Mouse (Mus musculus): ENCODE data around the gene Mapk3. TPM values are rescaled to one million over a fixed set of nuclear protein-coding genes. Genes with fewer than 3 reads are reported as not detected.
A peak's percentile ranks its signal among the peaks of the same experiment; 100 is the strongest.
"Not testable (repeated sequence)": the region's sequence is repeated elsewhere in the genome, so short reads cannot be mapped to it uniquely, and the experiment has no call there.

Mapk3 gene
- total RNA-seq, 2 experiments from 2014 or later = 16.2 to 20.7 TPM

DNA sequence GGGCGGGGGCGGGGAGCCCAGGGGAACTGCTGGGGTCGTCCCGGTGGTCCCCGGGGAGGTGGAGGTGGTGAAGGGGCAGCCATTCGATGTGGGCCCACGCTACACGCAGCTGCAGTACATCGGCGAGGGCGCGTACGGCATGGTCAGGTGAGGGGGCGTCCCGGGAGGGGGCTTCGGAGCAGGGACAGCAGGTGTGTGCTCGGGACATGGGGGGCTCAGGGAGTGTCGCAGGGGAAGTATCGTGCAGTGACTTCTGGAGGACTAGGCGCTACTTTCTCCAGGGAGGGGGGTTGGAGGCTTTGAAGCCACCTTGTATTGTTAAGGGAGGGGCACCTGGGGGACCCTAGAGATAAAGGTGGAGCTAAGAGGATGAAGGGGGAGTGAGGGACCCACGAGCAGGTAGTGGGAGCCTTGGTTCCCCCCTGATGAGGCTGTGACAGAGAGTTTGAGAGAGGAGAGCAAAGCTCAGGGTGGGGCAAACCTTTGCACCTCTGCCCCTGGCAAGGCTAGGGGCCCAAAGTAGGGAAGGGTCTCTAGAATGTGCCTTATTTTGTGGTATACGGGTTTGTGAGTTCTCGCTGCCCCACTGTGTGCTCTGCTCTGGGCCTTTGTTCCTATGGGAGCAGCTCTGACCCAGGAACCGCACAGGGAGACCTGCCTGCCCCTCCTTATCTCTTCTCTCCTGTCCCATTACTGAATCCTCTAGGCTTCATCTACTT, 430 bp downstream of the Mapk3 start:
- DNase-seq (ENCODE audit: low spot score) = no peak

DNA sequence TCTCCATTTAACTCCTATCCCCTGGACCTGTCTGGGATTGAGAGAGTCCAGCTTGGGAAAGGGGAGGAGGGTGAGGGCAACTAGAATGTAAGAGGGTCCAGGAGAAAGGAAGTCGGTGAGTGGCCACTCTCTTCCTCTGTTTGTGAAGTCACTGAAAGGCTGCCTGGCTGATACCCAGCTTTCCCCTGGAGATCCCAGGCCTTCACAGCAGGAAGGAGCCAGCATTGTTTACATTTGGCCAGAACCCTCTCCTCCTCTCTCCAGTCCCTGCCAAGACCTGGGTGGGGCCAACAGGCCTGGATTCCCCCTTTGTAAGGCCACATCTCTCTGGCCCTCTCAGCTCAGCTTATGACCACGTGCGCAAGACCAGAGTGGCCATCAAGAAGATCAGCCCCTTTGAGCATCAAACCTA, 996 bp downstream of the Mapk3 start:
- peak; percentile 72 for DNase-seq (ENCODE audit: low spot score)

DNA sequence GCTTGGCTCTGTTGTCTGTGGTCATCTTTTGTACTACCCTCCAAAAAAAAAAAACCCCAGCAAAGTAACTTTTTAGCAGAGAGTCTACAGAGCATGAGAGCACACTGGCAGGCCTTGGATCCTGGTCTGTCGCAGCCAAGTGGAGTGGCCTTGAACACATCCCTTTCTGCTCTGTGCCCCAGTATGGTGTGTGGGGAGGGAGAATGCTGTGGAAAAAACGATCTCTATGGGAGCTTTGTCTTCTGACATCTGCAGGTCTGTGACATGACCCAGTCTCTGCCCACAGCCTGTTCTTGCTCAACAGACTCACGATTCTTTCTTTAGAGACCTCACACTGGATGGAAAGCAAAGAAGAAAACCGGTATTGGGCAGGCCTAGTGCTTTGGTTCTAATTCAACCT, 1.6 kb downstream of the Mapk3 start:
- no peak for DNase-seq (ENCODE audit: low spot score)

DNA sequence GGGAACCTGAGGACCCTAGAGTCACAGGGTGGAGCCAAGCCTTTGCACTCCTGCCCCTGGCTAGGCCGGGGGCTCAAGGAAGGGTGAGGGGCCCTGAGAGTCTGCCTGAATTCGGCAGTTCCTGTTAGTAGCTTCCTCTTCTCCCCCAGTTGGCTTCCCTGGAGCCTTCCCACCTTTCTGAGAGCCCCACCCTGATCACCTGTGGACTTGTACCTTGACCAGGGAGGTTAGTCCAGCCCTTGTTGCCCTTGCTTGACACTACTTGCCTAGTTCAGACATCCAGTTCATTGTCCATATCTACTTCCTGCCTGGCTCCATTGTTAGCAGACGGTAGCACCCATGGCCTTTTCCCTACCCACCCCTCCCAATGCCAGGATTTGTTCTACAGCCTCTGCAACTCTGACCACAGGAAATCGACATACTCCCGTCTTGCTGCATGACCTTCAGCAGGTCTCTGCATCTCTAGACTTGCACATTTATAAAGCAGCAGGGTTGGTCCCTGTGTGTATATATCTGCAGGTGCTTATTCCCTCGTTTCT, 2.2 kb downstream of the Mapk3 start:
- DNase-seq (ENCODE audit: low spot score) = no peak

DNA sequence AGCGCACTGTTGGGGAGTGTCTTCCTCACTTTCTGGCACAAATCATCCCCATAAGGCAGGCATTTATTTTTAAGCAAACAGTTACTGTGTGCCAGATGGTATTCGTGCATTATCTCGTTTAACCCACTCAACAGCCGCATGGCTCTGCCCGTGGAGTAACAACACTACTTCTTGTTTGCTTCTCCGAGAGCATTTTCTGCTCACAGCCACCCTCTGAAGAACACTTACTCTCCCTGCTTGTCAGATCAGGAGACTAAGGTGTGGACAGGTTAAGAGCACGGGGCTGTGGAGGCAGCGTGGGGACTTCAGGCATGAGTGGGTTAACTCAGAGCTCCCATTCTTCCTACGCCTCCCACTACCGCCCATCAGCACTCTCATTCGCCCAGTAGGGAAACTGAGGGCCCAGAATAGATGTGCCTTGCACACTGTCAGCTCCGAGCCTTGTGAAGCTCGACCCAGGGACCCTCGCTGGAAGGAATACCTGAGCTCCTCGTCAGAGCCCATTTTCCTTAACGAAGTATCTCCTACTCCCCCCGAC, 3.1 kb downstream of the Mapk3 start:
- DNase-seq (ENCODE audit: low spot score) = no peak

DNA sequence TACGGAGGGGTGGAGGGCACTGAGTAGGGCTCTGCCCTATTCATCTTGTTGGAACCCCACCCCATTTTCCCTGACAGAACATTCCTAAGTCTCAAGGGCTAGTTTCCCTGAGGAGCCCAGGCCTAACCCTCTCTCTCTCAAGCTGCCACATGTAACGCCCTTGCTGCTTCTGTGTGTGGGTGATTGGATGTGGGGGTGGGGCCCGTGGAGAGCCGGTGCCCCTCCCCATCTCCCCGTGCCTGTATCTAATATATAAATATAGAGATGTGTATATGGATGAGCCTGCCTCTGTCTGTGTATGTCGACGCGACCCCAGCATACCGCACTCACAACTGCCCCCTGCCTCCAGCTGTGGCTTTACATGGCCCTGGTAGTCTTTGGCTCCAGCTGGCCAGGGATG, 6.1 kb downstream of the Mapk3 start:
- DNase-seq (ENCODE audit: low spot score) = no peak

DNA sequence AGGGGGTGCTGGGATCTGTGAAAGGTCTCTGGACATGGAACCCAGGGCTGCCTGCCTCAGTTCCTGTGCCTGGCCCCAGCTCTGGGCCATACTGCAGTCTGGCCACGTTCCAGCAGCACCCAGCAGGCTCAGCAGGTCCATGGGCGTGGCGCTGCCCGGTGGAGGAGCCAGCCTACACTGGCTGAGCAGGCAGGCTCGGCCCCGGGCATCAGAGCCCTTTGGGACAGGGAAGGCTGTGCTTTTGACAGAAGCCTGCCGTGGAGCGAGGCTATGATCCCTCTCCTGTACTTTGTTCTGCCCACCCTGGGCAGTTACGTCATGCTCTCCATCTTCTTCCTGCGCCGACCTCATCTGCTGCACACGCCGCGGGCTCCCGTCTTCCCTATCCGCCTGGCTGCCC, 6.8 kb downstream of the Mapk3 start, which contains the start of gene Gdpd3:
Gene Gdpd3, plus strand, starts transcription at position 134 of the 400 bp plus-strand sequence.
- DNase-seq (ENCODE audit: low spot score) = no peak

DNA sequence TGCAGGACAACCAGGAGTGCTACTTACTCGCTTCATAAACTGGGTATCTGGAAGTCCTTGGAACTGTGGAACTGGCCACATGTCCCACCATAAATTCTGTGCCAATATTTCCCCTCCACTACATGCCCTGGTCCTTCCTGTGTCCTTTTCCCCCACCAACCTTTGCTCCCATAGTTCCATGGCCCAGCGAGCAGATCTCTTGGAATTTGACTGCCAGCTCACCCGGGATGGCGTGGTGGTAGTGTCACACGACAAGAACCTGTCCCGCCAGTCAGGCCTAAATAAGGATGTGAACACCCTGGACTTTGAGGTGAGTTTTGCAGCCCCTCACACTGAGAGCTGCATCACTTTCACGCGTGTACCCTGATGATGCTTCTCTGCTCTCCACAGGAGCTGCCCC, 7.6 kb downstream of the Mapk3 start:
- DNase-seq (ENCODE audit: low spot score) = no peak

DNA sequence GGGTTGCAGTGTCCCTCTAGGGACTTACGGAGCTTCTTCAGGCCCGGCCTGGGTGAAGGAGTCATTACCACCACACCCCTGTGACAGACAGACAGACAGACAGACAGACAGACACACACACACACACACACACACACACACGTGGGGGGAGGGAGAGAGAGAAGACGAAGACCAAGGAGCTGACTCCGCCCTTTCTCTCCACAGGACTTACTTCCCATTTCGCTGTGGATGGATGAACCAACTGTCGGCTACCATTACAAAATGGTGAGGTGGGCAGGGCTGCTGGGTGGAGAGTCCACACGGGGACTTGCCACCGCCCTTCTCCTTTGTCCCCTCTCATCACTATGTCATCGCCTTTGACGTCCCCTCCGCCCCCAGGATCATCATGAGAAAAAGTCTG, 11.4 kb downstream of the Mapk3 start:
- no peak for DNase-seq (ENCODE audit: low spot score)

DNA sequence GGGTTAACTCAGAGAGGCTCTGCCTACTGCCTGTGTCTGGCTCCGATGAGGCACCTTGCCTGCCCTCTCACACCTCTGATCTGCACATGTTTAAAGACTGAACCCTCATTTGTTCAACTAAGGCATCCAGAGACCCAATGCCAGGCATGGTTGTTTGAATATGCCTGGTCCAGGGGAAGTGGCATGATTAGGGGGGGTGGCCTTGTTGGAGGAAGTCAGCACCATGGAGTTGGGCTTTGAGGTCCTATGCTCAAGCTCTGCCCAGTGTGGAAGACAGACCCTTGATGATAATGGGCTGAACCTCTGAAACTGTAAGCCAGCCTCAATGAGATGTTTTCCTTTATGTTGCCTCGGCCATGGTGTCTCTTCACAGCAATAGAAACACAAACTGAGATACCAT, 13.9 kb downstream of the Mapk3 start:
- no peak for DNase-seq (ENCODE audit: low spot score)

DNA sequence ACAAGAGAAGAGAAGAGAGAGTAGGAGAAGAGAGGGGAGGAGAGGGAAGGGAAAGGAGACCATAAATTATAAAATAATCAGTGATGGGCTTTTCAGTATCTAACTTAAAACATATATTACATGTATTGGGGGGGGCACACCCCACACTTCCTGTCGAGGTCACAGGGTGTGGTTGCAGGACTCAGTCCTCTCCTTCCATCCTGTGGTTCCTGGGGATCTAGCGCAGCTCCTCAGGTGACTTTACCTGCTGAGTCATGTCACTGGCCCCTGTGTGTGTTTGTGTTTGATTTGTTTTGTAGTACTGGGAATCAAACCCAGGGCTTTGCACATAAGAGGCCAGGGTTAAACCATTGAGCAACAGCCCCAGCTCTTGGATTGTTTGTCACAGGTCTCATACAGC, 15.1 kb downstream of the Mapk3 start:
- no peak for DNase-seq (ENCODE audit: low spot score)

DNA sequence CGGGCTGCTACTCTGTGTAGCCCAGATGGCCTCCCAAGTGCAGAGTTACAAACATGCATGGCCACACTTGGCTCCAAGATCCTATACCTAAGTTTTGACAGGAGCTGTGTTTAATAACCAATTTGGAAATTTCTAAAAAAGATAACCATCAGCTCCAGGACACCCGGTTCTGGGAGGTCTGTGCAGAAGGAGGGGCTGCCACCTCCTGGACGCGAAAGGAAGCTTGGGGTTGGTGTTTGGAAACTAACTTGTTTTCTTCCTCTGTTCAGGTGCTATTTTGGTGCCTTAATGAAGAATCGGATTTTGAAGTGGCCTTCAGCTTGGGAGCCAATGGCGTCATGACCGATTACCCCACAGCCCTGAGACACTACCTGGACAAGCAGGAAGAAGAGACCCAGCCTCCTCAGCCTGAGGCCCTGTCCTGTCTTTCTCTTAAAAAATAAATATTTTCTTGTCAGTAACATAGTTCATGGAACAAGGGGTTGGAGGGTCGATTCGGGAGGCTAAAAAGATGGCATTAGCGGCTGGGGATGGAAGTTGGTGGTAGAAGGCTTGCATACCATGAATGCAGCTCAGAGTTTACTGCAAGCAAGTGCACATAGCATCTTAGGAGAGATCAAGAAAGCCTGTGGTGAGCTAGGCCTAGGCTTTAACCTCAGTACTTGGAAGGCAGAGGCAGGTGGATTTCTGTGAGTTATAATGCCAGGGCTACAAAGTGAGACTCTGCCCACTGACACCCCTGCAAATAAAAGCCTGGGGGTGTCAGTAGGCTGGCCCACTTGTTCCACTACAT, 16.0 kb downstream of the Mapk3 start:
- DNase-seq (ENCODE audit: low spot score) = no peak

DNA sequence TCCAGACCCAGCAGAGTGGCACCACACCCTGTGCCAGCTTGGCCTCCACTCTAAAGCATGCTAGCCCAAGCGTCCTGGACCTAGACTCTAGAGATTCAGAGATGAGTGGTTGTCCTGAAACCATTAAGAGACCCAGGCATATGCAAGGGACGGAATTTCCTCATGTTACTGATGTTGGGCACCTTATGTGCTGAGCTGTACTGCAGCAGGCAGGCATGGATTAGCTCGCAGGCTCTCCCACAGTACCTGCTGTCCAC, 16.5 kb downstream of the Mapk3 start:
- DNase-seq (ENCODE audit: low spot score) = no peak

DNA sequence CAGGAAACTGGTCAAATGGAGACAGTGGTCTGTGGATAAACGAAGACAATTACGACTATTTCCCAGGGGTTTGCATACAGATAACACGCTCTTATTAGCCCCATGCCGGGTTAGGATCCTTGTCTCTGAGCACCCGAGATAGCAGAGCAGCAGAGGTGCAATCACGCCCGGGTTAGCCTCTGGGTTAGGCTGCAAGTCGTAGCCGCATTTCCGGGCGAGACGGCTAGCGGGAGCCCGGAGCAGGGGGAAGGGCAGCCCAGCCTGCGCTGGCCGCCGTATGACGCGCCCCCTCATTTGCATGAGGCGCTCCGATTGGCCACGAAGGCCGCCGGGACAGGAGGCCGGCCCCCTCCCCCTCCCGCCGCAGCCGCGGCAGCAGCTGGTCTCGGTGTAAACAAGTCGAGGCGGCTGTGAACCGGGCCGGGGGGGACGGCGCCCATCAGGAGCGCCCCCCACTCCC, 17.2 kb downstream of the Mapk3 start, which contains the start of gene Ypel3:
Gene Ypel3, plus strand, starts transcription at position 358 of the 460 bp plus-strand sequence.
- peak; percentile 95 for DNase-seq (ENCODE audit: low spot score)

DNA sequence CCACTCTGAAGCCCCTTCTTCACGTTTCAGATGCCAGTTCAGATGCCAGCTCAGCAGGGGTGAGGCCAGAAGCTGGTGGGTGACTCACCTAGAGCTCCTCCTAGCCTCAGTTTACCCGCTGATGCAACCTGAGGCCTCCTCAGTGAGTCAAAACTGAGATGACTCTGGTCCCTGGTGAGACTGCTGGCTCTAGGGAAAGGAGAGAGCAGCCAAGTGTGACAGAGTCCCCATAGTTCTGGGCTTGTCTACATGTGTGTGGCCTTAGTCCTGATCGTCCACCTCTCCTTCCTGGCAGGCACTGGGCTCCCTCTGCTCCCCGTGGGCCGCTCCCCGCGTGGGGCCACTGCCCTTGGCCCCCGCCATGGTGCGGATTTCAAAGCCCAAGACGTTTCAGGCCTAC, 18.1 kb downstream of the Mapk3 start:
- DNase-seq (ENCODE audit: low spot score) = peak; percentile 36

DNA sequence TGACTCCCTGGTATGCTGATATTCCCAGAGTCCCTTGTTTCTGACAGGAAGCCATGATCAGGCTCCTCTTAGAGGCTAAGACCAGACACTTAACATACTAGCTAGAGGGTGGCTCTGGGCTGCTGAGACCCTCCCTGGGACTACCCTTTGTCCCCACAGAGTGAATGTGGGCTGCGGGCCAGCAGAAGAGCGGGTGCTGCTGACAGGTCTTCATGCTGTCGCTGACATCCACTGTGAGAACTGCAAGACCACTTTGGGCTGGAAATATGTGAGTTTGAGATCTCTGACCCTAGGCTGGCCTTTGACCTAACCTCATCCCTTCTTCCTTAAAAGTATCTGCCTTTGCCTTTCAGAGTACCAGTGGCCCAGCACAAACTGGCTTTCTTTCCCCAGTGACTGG, 18.7 kb downstream of the Mapk3 start:
- no peak for DNase-seq (ENCODE audit: low spot score)

DNA sequence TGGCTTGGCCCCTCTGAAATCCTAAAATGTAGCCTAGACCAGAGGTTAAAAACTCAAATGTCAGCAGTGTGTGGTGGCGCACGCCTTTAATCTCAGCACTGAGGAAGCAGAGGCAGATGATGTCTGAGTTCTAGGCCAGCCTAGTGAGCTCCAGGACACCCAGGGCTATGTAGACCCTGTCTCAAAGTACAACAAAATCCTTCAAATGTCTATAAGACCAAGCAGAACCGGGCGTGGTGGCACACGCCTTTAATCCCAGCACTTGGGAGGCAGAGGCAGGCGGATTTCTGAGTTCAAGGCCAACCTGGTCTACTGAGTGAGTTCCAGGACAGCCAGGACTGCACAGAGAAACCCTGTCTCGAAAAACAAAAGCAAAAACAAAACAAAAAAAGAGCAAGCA, 19.7 kb downstream of the Mapk3 start:
- DNase-seq (ENCODE audit: low spot score) = not testable (repeated sequence)

DNA sequence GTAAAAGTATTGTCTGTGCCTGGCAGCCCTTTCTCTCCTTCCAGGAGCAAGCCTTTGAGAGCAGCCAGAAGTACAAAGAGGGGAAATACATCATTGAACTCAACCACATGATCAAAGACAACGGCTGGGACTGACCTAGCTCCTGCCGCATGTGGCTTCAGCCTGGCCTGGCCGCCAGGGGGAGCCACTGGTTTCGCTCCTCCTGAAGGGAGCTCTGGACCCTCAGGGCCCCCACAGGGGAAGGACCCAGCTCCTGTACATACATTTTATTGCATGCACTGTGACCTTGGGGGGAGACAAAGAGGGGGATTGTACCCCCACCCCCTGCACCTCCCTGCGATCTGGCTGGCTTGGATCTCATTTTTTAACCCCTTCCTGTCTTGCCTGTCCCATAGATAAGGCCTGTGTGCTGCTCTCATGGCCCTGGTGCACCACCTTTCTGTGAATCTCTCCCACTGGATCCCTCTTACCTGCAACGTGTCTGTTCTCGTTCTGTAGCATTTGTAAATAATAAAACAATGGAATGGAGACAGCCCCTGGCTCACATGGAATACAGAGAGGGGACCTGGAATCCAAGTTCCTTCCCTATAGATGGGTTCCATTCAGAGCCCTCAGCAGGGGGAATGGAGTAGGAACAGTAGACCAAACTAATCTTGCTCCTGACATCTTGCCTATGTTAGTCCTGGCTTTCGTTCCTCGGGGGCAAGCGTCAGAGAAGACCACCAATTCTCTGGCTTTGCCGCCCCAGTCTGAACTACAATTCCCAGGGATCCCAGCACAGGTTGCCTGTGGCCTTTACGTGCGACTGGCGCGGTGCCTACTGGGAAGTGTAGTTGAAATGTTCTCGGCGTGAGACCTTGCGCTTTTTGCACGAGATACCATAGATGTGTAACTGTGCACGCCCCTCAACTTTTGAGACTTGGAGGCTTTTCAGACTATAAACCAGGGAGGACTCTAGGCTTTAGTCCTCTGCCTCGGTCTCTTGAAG, 20.9 kb downstream of the Mapk3 start:
- DNase-seq (ENCODE audit: low spot score) = peak; percentile 84

DNA sequence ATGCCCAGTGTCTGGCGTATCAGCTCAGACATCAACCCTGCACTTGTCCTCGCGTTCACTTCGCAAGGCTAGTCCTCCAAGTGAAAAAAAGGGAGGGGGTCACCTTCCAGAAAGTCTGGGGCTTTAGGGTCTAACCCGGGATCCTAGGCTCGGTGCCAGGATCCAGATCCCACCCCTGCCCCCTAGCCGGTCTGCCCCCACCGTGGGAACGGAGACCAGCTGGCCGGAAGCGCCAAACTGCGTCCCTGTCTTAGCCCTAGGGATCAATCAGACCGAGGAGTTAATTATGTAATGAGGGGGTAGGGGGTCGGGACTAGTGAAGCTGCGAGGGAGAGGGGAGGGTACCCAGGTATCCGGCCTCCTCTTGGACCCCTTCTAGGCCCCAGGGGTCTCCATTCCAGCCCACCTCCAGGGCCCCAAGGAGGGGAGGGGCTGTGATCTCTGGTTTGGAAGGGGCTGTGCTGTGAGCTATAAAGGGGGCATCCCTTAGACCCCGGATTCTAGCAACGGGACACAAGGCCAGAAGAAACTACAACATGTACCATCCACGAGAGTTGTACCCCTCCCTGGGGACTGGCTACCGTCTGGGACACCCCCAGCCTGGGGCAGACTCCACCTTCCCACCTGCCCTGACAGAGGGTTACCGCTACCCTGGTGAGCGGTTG, 21.7 kb downstream of the Mapk3 start, which contains the start of gene Tbx6:
Gene Tbx6, plus strand, starts transcription at position 513 of the 665 bp plus-strand sequence.
- no peak for DNase-seq (ENCODE audit: low spot score)

DNA sequence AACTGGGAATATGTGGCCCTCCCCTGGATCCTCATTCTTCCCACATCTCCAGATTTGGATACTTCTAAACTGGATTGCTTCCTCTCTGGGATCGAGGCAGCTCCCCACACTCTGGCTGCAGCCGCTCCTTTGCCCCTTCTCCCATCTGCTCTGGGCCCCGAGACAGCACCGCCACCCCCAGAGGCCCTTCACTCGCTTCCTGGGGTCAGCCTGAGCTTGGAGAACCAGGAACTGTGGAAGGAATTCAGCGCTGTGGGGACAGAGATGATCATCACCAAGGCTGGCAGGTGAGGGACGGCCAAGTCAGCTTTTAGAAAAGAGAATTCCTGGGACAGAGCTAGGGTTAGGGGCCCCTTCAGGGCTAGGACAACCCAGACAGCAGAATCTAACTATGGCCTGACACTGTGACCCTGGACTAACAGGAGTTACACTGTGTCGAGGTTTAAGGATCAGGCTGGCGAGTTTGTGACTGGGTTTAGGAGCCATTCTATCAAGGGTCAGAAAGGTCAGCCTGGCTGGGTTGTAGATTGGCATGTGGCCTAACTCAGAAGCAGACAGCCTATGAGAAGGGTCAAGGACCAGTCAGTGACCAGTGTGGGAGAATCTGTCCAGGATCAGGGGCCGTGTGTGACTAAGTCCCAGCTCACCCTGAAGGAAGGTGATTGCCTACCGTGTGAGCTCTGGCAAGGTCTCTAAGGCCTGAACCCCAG, 22.4 kb downstream of the Mapk3 start:
- no peak for DNase-seq (ENCODE audit: low spot score)
